ENCODE assay signal across 8 mouse cellular contexts in the genomic region with DNA sequence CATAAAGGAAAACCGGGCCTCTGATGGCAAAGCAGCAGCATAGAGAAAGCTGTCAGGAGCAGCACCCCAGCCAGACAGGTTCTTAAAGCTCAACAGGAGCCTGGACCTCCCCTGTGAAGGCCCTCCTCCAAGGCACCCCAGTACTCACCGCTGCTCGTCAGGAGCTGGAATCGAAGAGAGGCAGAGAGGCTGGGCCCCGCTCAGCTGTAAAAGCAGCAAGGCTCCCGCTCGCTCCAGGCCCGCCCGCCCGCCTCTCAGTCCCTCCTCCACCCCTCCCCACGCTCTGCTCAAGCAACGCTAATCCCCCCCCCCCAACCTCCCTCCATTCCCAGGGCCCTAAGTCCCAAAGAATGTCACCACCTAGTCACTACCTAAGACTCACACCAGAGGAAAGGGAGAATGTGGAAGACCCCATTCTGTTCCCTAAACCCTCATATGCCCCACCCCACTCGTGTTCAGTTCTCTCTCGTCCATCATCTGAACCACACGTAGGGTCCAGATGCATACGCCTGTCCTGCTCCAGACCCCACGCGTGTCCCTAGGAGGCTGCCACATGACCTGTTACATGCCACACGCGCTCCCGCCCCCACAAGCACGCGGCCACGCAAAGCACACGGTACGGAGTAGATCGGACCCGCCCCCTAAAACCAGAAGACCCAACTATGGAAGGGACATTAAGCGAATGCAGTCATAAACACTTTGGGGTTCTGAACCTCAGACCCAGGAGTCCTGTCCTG. TPM values are rescaled to one million over a fixed set of nuclear protein-coding genes. Genes with fewer than 3 reads are reported as not detected.
DNase-seq lines count a peak whose midpoint lies in the region; ATAC-seq and TF ChIP-seq lines count a peak whose summit lies in the region.

No protein-coding gene starts in this region.

- DNase-seq in right cerebral cortex, postnatal 4 days, result peak; percentile 57
- DNase-seq in right cerebral cortex, adult 18-20 months, result no peak
- no peak for DNase-seq in limb, embryonic 10.5 days (ENCODE audit: low spot score)
- no peak for DNase-seq in stomach, postnatal 0 days (ENCODE audit: low spot score)
- no peak for DNase-seq in spleen, adult 18-20 months
- DNase-seq in adrenal gland, adult 18-20 months (ENCODE audit: low spot score in 2 of 2), result no peak
- no peak for DNase-seq in heart, adult 9 months (ENCODE audit: low spot score in 2 of 2)

- TF ChIP-seq EP300 in stomach, postnatal 0 days (optimal IDR thresholded peaks at IDR 0.05), result no peak

- no peaks in the 10 kb centered on the region for H3K9me3 ChIP-seq in embryonic facial prominence, embryonic 13.5 days
- H3K9me3 ChIP-seq in limb, embryonic 10.5 days (replicated peaks), result no peaks in the 10 kb centered on the region
- H3K9me3 ChIP-seq in stomach, postnatal 0 days (ENCODE audit: control insufficient read depth, low read length), result no peaks in the 10 kb centered on the region

- peaks cover 12% of the 10 kb centered on the region for H3K36me3 ChIP-seq in embryonic facial prominence, embryonic 13.5 days
- peaks cover 11% of the 10 kb centered on the region for H3K36me3 ChIP-seq in limb, embryonic 10.5 days
- H3K36me3 ChIP-seq in stomach, postnatal 0 days (ENCODE audit: control insufficient read depth, insufficient read depth, low read length), result peaks cover 6% of the 10 kb centered on the region

- H3K4me2 ChIP-seq in embryonic facial prominence, embryonic 13.5 days, result peak overlapping the region; percentile 100
- H3K4me2 ChIP-seq in stomach, postnatal 0 days (replicated peaks; ENCODE audit: low read depth), result 0 out of 2 replicates have a peak overlapping the region, but pooled peaks have one; percentile 46

- no peak for ATAC-seq in embryonic facial prominence, embryonic 13.5 days (ENCODE audit: insufficient number of reproducible peaks, insufficient read depth, low FRiP score, low TSS enrichment, low read depth)
- ATAC-seq in stomach, postnatal 0 days (ENCODE audit: low FRiP score, low TSS enrichment), result no peak

- peaks cover 39% of the 10 kb centered on the region for H3K4me1 ChIP-seq in embryonic facial prominence, embryonic 13.5 days
- H3K4me1 ChIP-seq in limb, embryonic 10.5 days, result peaks cover 48% of the 10 kb centered on the region
- H3K4me1 ChIP-seq in stomach, postnatal 0 days (replicated peaks; ENCODE audit: control insufficient read depth, insufficient read depth), result peaks cover 7% of the 10 kb centered on the region

- TF ChIP-seq CTCF in stomach, postnatal 0 days (IDR thresholded peaks at IDR 0.05; ENCODE audit: low read depth), result no peak

- peaks cover 73% of the 10 kb centered on the region for H3K27me3 ChIP-seq in embryonic facial prominence, embryonic 13.5 days
- H3K27me3 ChIP-seq in limb, embryonic 10.5 days (ENCODE audit: low read depth, poor library complexity, severe bottlenecking), result peaks cover 79% of the 10 kb centered on the region
- no peaks in the 10 kb centered on the region; the same call in 1 of the 2 replicates for H3K27me3 ChIP-seq in stomach, postnatal 0 days (ENCODE audit: control insufficient read depth, insufficient read depth, low read length)

- 4% methylated on average over 29 of the region's 29 CpGs for WGBS in embryonic facial prominence, embryonic 13.5 days
- 5% methylated on average over 29 of the region's 29 CpGs for WGBS in limb, embryonic 10.5 days
- 9% methylated on average over 28 of the region's 29 CpGs for WGBS in stomach, postnatal 0 days

- no peak overlapping the region for H3K27ac ChIP-seq in embryonic facial prominence, embryonic 13.5 days
- no peak overlapping the region for H3K27ac ChIP-seq in limb, embryonic 10.5 days
- no peak overlapping the region for H3K27ac ChIP-seq in stomach, postnatal 0 days (replicated peaks)

- H3K9ac ChIP-seq in embryonic facial prominence, embryonic 13.5 days, result no peak overlapping the region
- no peak overlapping the region for H3K9ac ChIP-seq in stomach, postnatal 0 days (ENCODE audit: low read length)

- no peak overlapping the region for H3K4me3 ChIP-seq in embryonic facial prominence, embryonic 13.5 days
- H3K4me3 ChIP-seq in limb, embryonic 10.5 days, result 0 out of 2 replicates have a peak overlapping the region, but pooled peaks have one; percentile 69
- H3K4me3 ChIP-seq in stomach, postnatal 0 days (ENCODE audit: low read depth, low read length), result no peak overlapping the region

RNA-seq across cellular contexts. Expression of gene Psd, which starts 0.8 kb away (rescaled TPM):
- polyA plus RNA-seq in embryonic facial prominence, embryonic 13.5 days (2015; fragmentation: Nextera tagmentation; extraction: Ambion mirVana), result 5.0 and 6.0 TPM in 2 replicates
- polyA plus RNA-seq in limb, embryonic 10.5 days (2016; fragmentation: Nextera tagmentation; extraction: Ambion mirVana), result 1.4 and 1.8 TPM in 2 replicates
- 44.9 and 59.2 TPM in 2 replicates for polyA plus RNA-seq in stomach, postnatal 0 days (2015; fragmentation: Nextera tagmentation; extraction: Ambion mirVana)
- 1 to 10 TPM; 7.5 to 9.2 TPM for total RNA-seq in adrenal gland, adult 18-20 months (2021)

RNA-seq across cellular contexts. Expression of gene Fbxl15, which starts 1.8 kb away (rescaled TPM):
- 15.1 and 16.5 TPM in 2 replicates for polyA plus RNA-seq in embryonic facial prominence, embryonic 13.5 days (2015; fragmentation: Nextera tagmentation; extraction: Ambion mirVana)
- 12.2 and 13.0 TPM in 2 replicates for polyA plus RNA-seq in limb, embryonic 10.5 days (2016; fragmentation: Nextera tagmentation; extraction: Ambion mirVana)
- 13.2 and 14.8 TPM in 2 replicates for polyA plus RNA-seq in stomach, postnatal 0 days (2015; fragmentation: Nextera tagmentation; extraction: Ambion mirVana)
- total RNA-seq in adrenal gland, adult 18-20 months (2021), result 10 to 100 TPM in 1 of 2 experiments, 1 to 10 TPM in 1; 8.8 to 10.3 TPM

RNA-seq across cellular contexts. Expression of gene Cuedc2, which starts 12.3 kb away (rescaled TPM):
- 177 and 188 TPM in 2 replicates for polyA plus RNA-seq in embryonic facial prominence, embryonic 13.5 days (2015; fragmentation: Nextera tagmentation; extraction: Ambion mirVana)
- 150 and 183 TPM in 2 replicates for polyA plus RNA-seq in limb, embryonic 10.5 days (2016; fragmentation: Nextera tagmentation; extraction: Ambion mirVana)
- 75.3 and 77.5 TPM in 2 replicates for polyA plus RNA-seq in stomach, postnatal 0 days (2015; fragmentation: Nextera tagmentation; extraction: Ambion mirVana)
- total RNA-seq in adrenal gland, adult 18-20 months (2021), result 10 to 100 TPM; 72.1 to 77.9 TPM

RNA-seq across cellular contexts. Expression of gene Mfsd13a, which starts 14.7 kb away (rescaled TPM):
- polyA plus RNA-seq in embryonic facial prominence, embryonic 13.5 days (2015; fragmentation: Nextera tagmentation; extraction: Ambion mirVana), result 3.3 and 4.3 TPM in 2 replicates
- polyA plus RNA-seq in limb, embryonic 10.5 days (2016; fragmentation: Nextera tagmentation; extraction: Ambion mirVana), result 7.7 and 8.1 TPM in 2 replicates
- polyA plus RNA-seq in stomach, postnatal 0 days (2015; fragmentation: Nextera tagmentation; extraction: Ambion mirVana), result 5.3 and 7.7 TPM in 2 replicates
- 1 to 10 TPM; 9.3 to 9.4 TPM for total RNA-seq in adrenal gland, adult 18-20 months (2021)

RNA-seq across cellular contexts. Expression of gene Nfkb2, which starts 22.1 kb away (rescaled TPM):
- polyA plus RNA-seq in embryonic facial prominence, embryonic 13.5 days (2015; fragmentation: Nextera tagmentation; extraction: Ambion mirVana), result 9.0 and 9.5 TPM in 2 replicates
- 4.5 and 5.8 TPM in 2 replicates for polyA plus RNA-seq in limb, embryonic 10.5 days (2016; fragmentation: Nextera tagmentation; extraction: Ambion mirVana)
- polyA plus RNA-seq in stomach, postnatal 0 days (2015; fragmentation: Nextera tagmentation; extraction: Ambion mirVana), result 11.4 and 11.6 TPM in 2 replicates
- 10 to 100 TPM; 40.4 to 42.8 TPM for total RNA-seq in adrenal gland, adult 18-20 months (2021)
